Mouse (Mus musculus) forebrain, postnatal 0 days (tissue): ENCODE data around the gene Gorab. TPM values are rescaled to one million over a fixed set of nuclear protein-coding genes. Genes with fewer than 3 reads are reported as not detected.

Experiments
- ATAC-seq: fragments of 200-750 bp; cut with Nextera tagmentation; 2 replicates; pipeline ENCODE4 v1.8.0; 2017; ENCODE audit warnings: mild to moderate bottlenecking, moderate library complexity
- DNase-seq: peaks from one replicate; pipeline ENCODE4 v3.0.0-alpha.2; 2015
- H3K27ac ChIP-seq: fragments of 300-500 bp; sonication (generic); 2 replicates; pipeline ENCODE4 v1.5.1; 2014; ENCODE audit warnings: low read depth, mild to moderate bottlenecking, antibody characterized with exemption, low read length, moderate library complexity, mixed read lengths
- H3K27me3 ChIP-seq: fragments of 300-500 bp; sonication (generic); 2 replicates; pipeline ENCODE4 v1.6.1; 2014; ENCODE audit warnings: mild to moderate bottlenecking, low read length, mixed read lengths; ENCODE audit not compliant: insufficient read depth
- H3K36me3 ChIP-seq: fragments of 300-500 bp; sonication (generic); 2 replicates; pipeline ENCODE4 v1.6.1; 2014; ENCODE audit warnings: mild to moderate bottlenecking, moderate library complexity; ENCODE audit not compliant: insufficient read depth
- H3K4me1 ChIP-seq: fragments of 300-500 bp; sonication (generic); 2 replicates; pipeline ENCODE4 v1.6.1; 2014; ENCODE audit warnings: antibody characterized with exemption; ENCODE audit not compliant: insufficient read depth
- H3K4me2 ChIP-seq: fragments of 300-500 bp; sonication (generic); 2 replicates; pipeline ENCODE4 v1.6.1; 2014; ENCODE audit warnings: low read depth, mild to moderate bottlenecking, moderate library complexity
- H3K4me3 ChIP-seq: fragments of 300-500 bp; sonication (generic); 2 replicates; pipeline ENCODE4 v1.5.1; 2014; ENCODE audit warnings: low read depth, low read length, mixed read lengths
- H3K9ac ChIP-seq: fragments of 300-500 bp; sonication (generic); 2 replicates; pipeline ENCODE4 v1.6.1; 2014; ENCODE audit warnings: mild to moderate bottlenecking
- H3K9me3 ChIP-seq: fragments of 300-500 bp; sonication (generic); 2 replicates; pipeline ENCODE4 v1.6.1; 2016; ENCODE audit warnings: low read length
- CTCF ChIP-seq: sonication (generic); IDR thresholded peaks from 2 replicates; pipeline ENCODE4 v1.5.1; 2016; ENCODE audit warnings: antibody characterized with exemption, control low read depth, low read depth
- WGBS: fragments of 180-500 bp; shearing (Covaris S2); extraction: QIAGEN DNeasy Blood & Tissue Kit; methylation state at CpG from one replicate; pipeline ENCODE4 v1.1.7; 2014; 5-methylcytosine and 5-hydroxymethylcytosine counted together
- polyA plus RNA-seq: library from polyadenylated mRNA; unstranded; fragments of >200 nt; fragmentation: Nextera tagmentation; extraction: Ambion mirVana; gene quantifications from 2 replicates; pipeline ENCODE4 v1.2.1, GENCODE M21; 2015
- total RNA-seq: library from RNA; depleted of rRNA; stranded (reverse); fragments of >200 nt; gene quantifications from 2 replicates; pipeline ENCODE4 v1.2.3, GENCODE M21; 2014

Gorab gene
- total and polyA plus RNA-seq, 2 experiments from 2014 or later, result 15.8 to 18.6 TPM

GRCm38 (mm10) chr1:163358165-163358564, 45.3 kb downstream of the Gorab start:
- Histone ChIP-seq H3K4me3 (no peak overlapping the region), H3K4me1 (no peaks in the 10 kb centered on the region), H3K4me2 (no peak overlapping the region), H3K36me3 (no peaks in the 10 kb centered on the region), H3K27ac (no peak overlapping the region), H3K9ac (no peak overlapping the region), H3K9me3 (no peaks in the 10 kb centered on the region), H3K27me3 (no peaks in the 10 kb centered on the region)
- ATAC-seq (no peak), DNase-seq (no peak)
- WGBS, result 66% methylated on average over 7 of the region's 7 CpGs
- TF ChIP-seq CTCF, result no peak

- DNase-seq (no peak), ATAC-seq (no peak)
- Histone ChIP-seq H3K36me3 (no peaks in the 10 kb centered on the region), H3K4me2 (no peak overlapping the region), H3K9ac (no peak overlapping the region), H3K9me3 (no peaks in the 10 kb centered on the region), H3K4me1 (no peaks in the 10 kb centered on the region), H3K4me3 (no peak overlapping the region), H3K27ac (no peak overlapping the region), H3K27me3 (no peaks in the 10 kb centered on the region)
- 46% methylated on average over 6 of the region's 6 CpGs for WGBS
- TF ChIP-seq CTCF, result no peak
Observed at GRCm38 (mm10) chr1:163357733-163358132, 45.7 kb downstream of the Gorab start.

DNA sequence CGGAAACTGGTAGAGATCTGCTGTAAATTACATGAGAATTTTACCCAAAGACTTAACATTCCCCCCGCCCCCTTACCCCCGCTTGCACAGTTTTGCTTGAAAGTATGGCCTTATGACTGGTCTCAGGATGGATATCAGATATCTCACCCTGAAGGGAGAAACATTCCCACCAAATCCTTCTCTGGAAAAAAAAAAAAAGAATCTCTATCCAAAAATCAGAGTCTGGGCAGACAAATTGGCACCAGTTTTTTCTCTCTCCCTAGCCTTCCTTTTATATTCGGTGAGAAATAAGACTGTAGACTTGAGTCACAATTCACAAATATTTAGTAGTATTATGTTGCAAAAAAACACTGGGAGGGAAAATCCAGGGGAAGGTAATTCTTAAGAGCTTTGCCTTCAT, 47.3 kb downstream of the Gorab start:
- DNase-seq (no peak), ATAC-seq (no peak)
- 49% methylated on average over 4 of the region's 4 CpGs for WGBS
- Histone ChIP-seq H3K9ac (no peak overlapping the region), H3K9me3 (no peaks in the 10 kb centered on the region), H3K27me3 (no peaks in the 10 kb centered on the region), H3K4me2 (no peak overlapping the region), H3K4me1 (no peaks in the 10 kb centered on the region), H3K4me3 (no peak overlapping the region), H3K27ac (no peak overlapping the region), H3K36me3 (no peaks in the 10 kb centered on the region)
- TF ChIP-seq CTCF, result no peak

DNA sequence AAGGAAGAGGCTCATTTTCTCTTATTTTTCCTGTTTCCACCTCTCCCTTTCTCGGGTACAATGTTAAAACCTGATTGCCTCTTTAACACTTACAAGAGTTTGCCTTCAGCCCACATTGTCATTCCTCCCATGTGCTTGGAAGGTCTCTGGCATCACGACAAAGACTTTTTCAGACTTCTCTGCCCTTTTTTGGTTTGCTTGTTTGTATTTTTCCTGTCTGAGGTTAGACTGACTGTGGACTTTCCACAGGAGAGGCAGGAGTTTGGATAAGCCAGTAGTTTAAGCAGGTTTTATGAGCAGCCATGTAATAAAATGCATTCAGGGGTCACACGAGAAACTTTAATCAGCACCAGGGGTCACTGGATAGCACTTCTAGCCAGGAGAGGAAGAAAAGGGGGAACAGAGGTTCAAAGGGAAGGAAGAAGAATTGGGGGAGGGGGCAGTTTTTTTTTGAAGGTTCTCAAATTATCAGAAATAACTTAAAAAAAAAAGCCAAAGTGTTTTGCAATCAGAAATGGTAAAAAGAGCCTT, 47.8 kb downstream of the Gorab start:
- no peaks in the 10 kb centered on the region for H3K9me3 ChIP-seq
- H3K4me2 ChIP-seq, result no peak overlapping the region
- no peaks in the 10 kb centered on the region for H3K4me1 ChIP-seq
- WGBS, result 24% methylated on average over 3 of the region's 3 CpGs
- H3K4me3 ChIP-seq, result no peak overlapping the region
- no peak overlapping the region for H3K9ac ChIP-seq
- TF ChIP-seq CTCF, result no peak
- H3K36me3 ChIP-seq, result no peaks in the 10 kb centered on the region
- ATAC-seq (no peak), DNase-seq (no peak)
- no peak overlapping the region for H3K27ac ChIP-seq
- H3K27me3 ChIP-seq, result no peaks in the 10 kb centered on the region

DNA sequence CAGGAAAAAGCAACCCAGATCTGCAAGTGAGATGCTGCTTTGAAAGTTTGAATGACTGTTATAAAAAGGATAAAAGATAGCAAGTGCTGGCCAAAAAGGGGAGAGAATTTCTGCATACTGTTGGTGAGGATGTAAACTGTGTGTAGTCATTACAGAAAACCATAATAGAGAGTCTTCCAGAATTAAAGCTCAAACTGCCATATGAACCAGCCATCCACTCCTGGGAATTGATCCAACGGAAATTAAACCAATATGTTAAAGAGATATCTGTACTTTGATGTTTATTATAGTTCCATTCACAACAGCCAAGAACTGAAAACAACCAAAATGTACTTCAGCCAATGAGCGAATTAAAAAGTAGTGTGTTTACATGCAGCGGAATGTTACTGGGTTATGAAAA, 52.5 kb downstream of the Gorab start:
- Histone ChIP-seq H3K9me3 (no peaks in the 10 kb centered on the region), H3K4me1 (no peaks in the 10 kb centered on the region), H3K36me3 (no peaks in the 10 kb centered on the region), H3K9ac (no peak overlapping the region), H3K4me2 (no peak overlapping the region), H3K4me3 (no peak overlapping the region), H3K27ac (no peak overlapping the region), H3K27me3 (no peaks in the 10 kb centered on the region)
- DNase-seq (peak; percentile 27), ATAC-seq (peak; percentile 29; the same call in 1 of the 2 replicates)
- no peak for TF ChIP-seq CTCF
- WGBS, result 60% methylated on average over 3 of the region's 3 CpGs

DNA sequence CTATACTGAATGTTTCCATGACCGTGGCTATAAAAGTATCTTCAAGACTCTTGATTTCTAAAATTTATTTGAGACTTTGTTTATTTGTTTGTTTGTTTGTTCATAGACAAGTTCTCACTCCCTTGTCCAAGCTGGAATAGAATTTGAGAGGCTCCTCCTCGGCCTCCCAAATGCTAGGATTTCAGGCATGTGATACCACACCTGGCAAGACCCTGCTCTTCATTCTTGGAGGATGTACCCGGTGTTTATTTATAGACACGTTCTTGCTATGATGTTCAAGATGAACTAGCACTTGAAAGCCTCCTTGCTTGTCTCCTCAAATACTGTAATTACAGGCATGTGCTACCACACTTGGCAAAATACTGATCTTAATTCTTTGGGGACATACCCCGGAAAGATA, 57.9 kb downstream of the Gorab start:
- TF ChIP-seq CTCF, result no peak
- ATAC-seq, result no peak
- H3K36me3 ChIP-seq, result no peaks in the 10 kb centered on the region
- 79% methylated on average over 5 of the region's 5 CpGs for WGBS
- no peak overlapping the region for H3K4me2 ChIP-seq
- no peaks in the 10 kb centered on the region for H3K27me3 ChIP-seq
- H3K4me3 ChIP-seq, result no peak overlapping the region
- H3K27ac ChIP-seq, result no peak overlapping the region
- no peak overlapping the region for H3K9ac ChIP-seq
- H3K9me3 ChIP-seq, result no peaks in the 10 kb centered on the region
- no peaks in the 10 kb centered on the region for H3K4me1 ChIP-seq
- no peak for DNase-seq

DNA sequence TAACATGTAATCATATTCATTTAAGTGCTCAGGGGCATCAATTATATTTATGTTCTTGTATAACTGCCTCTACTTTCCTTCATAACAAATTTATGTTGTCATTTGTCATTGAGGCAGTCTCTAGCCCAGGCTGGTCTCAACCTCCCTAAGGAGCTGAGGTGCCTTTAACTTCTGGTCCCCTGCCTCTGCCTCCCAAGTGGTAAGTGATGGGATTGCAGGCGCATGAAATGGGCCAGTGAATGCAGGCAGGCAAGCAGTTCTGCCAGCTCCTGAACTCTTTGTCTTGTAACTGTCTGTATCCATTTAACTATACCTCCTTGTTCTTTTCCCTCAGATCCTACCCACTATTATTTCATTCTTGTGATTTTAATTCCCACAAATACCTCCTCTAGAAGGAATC, 58.5 kb downstream of the Gorab start:
- H3K4me1 ChIP-seq, result no peaks in the 10 kb centered on the region; the same call in 1 of the 2 replicates
- H3K4me2 ChIP-seq, result no peak overlapping the region
- no peak for ATAC-seq
- no peak overlapping the region for H3K27ac ChIP-seq
- no peaks in the 10 kb centered on the region for H3K27me3 ChIP-seq
- H3K9ac ChIP-seq, result no peak overlapping the region
- DNase-seq, result no peak
- no peaks in the 10 kb centered on the region for H3K9me3 ChIP-seq
- H3K4me3 ChIP-seq, result no peak overlapping the region
- H3K36me3 ChIP-seq, result no peaks in the 10 kb centered on the region
- 24% methylated on average over 1 of the region's 1 CpGs for WGBS
- TF ChIP-seq CTCF, result peak; percentile 34; the same call in 1 of the 2 replicates

GRCm38 (mm10) chr1:163339219-163339561, 64.3 kb downstream of the Gorab start:
- no peak for ATAC-seq
- Histone ChIP-seq H3K9me3 (no peaks in the 10 kb centered on the region), H3K9ac (no peak overlapping the region), H3K4me2 (no peak overlapping the region), H3K27ac (no peak overlapping the region), H3K4me1 (peaks cover 11% of the 10 kb centered on the region; the same call in 1 of the 2 replicates), H3K4me3 (no peak overlapping the region), H3K36me3 (no peaks in the 10 kb centered on the region), H3K27me3 (no peaks in the 10 kb centered on the region)
- 28% methylated on average over 3 of the region's 3 CpGs for WGBS
- TF ChIP-seq CTCF, result no peak
- no peak for DNase-seq
